Mouse (Mus musculus): Measurements from ENCODE around the gene Ndufa12. TPM values are rescaled to one million over a fixed set of nuclear protein-coding genes. Genes with fewer than 3 reads are reported as not detected.
A peak's percentile ranks its signal among the peaks of the same experiment; 100 is the strongest.

Ndufa12 gene
- polyA plus RNA-seq, 1 experiment from 2014 or later: 617 TPM

- Histone ChIP-seq H3K36me3 (peaks cover 71% of the 10 kb centered on the region), H3K4me1 (replicated peaks) (peaks cover 4% of the 10 kb centered on the region)
- no peak; the same call in 1 of the 2 replicates for ATAC-seq (replicated peaks; ENCODE audit: insufficient number of reproducible peaks, insufficient read depth, low FRiP score, low read depth)
Measured at GRCm38 (mm10) chr10:94171440-94172130, 26.9 kb upstream of the Ndufa12 start.

GRCm38 (mm10) chr10:94172137-94172536 is 26.4 kb upstream of the Ndufa12 start:
- Histone ChIP-seq H3K27ac (no peak overlapping the region), H3K4me1 (replicated peaks) (peaks cover 4% of the 10 kb centered on the region), H3K9me3 (replicated peaks) (no peaks in the 10 kb centered on the region), H3K36me3 (peaks cover 65% of the 10 kb centered on the region), H3K4me2 (no peak overlapping the region), H3K27me3 (no peaks in the 10 kb centered on the region), H3K4me3 (no peak overlapping the region), H3K9ac (no peak overlapping the region)
- no peak for ATAC-seq (replicated peaks; ENCODE audit: insufficient number of reproducible peaks, insufficient read depth, low FRiP score, low read depth)
- 61% methylated on average over 11 of the region's 11 CpGs for WGBS

More at GRCm38 (mm10) chr10:94171440-94172130, 26.9 kb upstream of the Ndufa12 start:
- no peaks in the 10 kb centered on the region for H3K27me3 ChIP-seq
- H3K4me3 ChIP-seq: no peak overlapping the region
- H3K9me3 ChIP-seq (replicated peaks): no peaks in the 10 kb centered on the region
- H3K9ac ChIP-seq: no peak overlapping the region
- H3K4me2 ChIP-seq: no peak overlapping the region
- WGBS: 39% methylated on average over 12 of the region's 12 CpGs
- 0 out of 2 replicates have a peak overlapping the region, but pooled peaks have one; percentile 14 for H3K27ac ChIP-seq

- H3K4me1 ChIP-seq (replicated peaks): peaks cover 4% of the 10 kb centered on the region
- no peak overlapping the region for H3K4me2 ChIP-seq
- no peak overlapping the region for H3K4me3 ChIP-seq
- peaks cover 61% of the 10 kb centered on the region for H3K36me3 ChIP-seq
- no peak for ATAC-seq (replicated peaks; ENCODE audit: insufficient number of reproducible peaks, insufficient read depth, low FRiP score, low read depth)
- no peak overlapping the region for H3K27ac ChIP-seq
- WGBS: 74% methylated on average over 6 of the region's 6 CpGs
- H3K9ac ChIP-seq: no peak overlapping the region
- H3K9me3 ChIP-seq (replicated peaks): no peaks in the 10 kb centered on the region
- H3K27me3 ChIP-seq: no peaks in the 10 kb centered on the region
Measured at GRCm38 (mm10) chr10:94172706-94173105, 25.8 kb upstream of the Ndufa12 start.

GRCm38 (mm10) chr10:94174652-94175051 is 23.9 kb upstream of the Ndufa12 start:
- Histone ChIP-seq H3K36me3 (peaks cover 42% of the 10 kb centered on the region), H3K4me1 (replicated peaks) (peaks cover 4% of the 10 kb centered on the region), H3K4me2 (no peak overlapping the region), H3K27ac (no peak overlapping the region), H3K9me3 (replicated peaks) (no peaks in the 10 kb centered on the region), H3K4me3 (no peak overlapping the region), H3K9ac (no peak overlapping the region), H3K27me3 (no peaks in the 10 kb centered on the region)
- ATAC-seq (replicated peaks; ENCODE audit: insufficient number of reproducible peaks, insufficient read depth, low FRiP score, low read depth): no peak
- WGBS: 80% methylated on average over 7 of the region's 7 CpGs

GRCm38 (mm10) chr10:94183199-94183598 is 15.3 kb upstream of the Ndufa12 start:
- no peak overlapping the region for H3K4me3 ChIP-seq
- H3K9ac ChIP-seq: no peak overlapping the region
- 40% methylated on average over 4 of the region's 4 CpGs for WGBS
- no peaks in the 10 kb centered on the region for H3K9me3 ChIP-seq (replicated peaks)
- H3K4me1 ChIP-seq (replicated peaks): no peaks in the 10 kb centered on the region
- H3K27me3 ChIP-seq: no peaks in the 10 kb centered on the region
- H3K4me2 ChIP-seq: no peak overlapping the region
- peaks cover 26% of the 10 kb centered on the region for H3K36me3 ChIP-seq
- no peak for ATAC-seq (replicated peaks; ENCODE audit: insufficient number of reproducible peaks, insufficient read depth, low FRiP score, low read depth)
- no peak overlapping the region for H3K27ac ChIP-seq

- Histone ChIP-seq H3K36me3 (peaks cover 69% of the 10 kb centered on the region), H3K4me3 (no peak overlapping the region), H3K27ac (no peak overlapping the region), H3K9ac (no peak overlapping the region), H3K9me3 (replicated peaks) (no peaks in the 10 kb centered on the region), H3K4me2 (no peak overlapping the region), H3K27me3 (no peaks in the 10 kb centered on the region), H3K4me1 (replicated peaks) (peaks cover 6% of the 10 kb centered on the region; the same call in 1 of the 2 replicates)
- 87% methylated on average over 4 of the region's 4 CpGs for WGBS
- no peak for ATAC-seq (replicated peaks; ENCODE audit: insufficient number of reproducible peaks, insufficient read depth, low FRiP score, low read depth)
Measured at GRCm38 (mm10) chr10:94204973-94205372, 6.5 kb downstream of the Ndufa12 start.

GRCm38 (mm10) chr10:94210718-94211618 is 12.4 kb downstream of the Ndufa12 start:
- 76% methylated on average over 6 of the region's 6 CpGs for WGBS
- Histone ChIP-seq H3K36me3 (peaks cover 46% of the 10 kb centered on the region), H3K4me3 (no peak overlapping the region), H3K9ac (no peak overlapping the region), H3K9me3 (replicated peaks) (no peaks in the 10 kb centered on the region), H3K27ac (no peak overlapping the region), H3K4me2 (no peak overlapping the region), H3K27me3 (no peaks in the 10 kb centered on the region), H3K4me1 (replicated peaks) (no peaks in the 10 kb centered on the region)
- no peak for ATAC-seq (replicated peaks; ENCODE audit: insufficient number of reproducible peaks, insufficient read depth, low FRiP score, low read depth)

GRCm38 (mm10) chr10:94211725-94212124 is 13.2 kb downstream of the Ndufa12 start:
- no peak overlapping the region for H3K27ac ChIP-seq
- 61% methylated on average over 2 of the region's 2 CpGs for WGBS
- no peaks in the 10 kb centered on the region for H3K27me3 ChIP-seq
- peaks cover 39% of the 10 kb centered on the region for H3K36me3 ChIP-seq
- ATAC-seq (replicated peaks; ENCODE audit: insufficient number of reproducible peaks, insufficient read depth, low FRiP score, low read depth): no peak
- no peak overlapping the region for H3K4me2 ChIP-seq
- no peak overlapping the region for H3K4me3 ChIP-seq
- no peaks in the 10 kb centered on the region for H3K9me3 ChIP-seq (replicated peaks)
- no peak overlapping the region for H3K9ac ChIP-seq
- 0 out of 2 replicates have a peak, but pooled peaks cover 2% of the 10 kb centered on the region for H3K4me1 ChIP-seq (replicated peaks)

GRCm38 (mm10) chr10:94225026-94225750 is 26.7 kb downstream of the Ndufa12 start:
- no peak for ATAC-seq (replicated peaks; ENCODE audit: insufficient number of reproducible peaks, insufficient read depth, low FRiP score, low read depth)
- H3K27me3 ChIP-seq: no peaks in the 10 kb centered on the region
- peaks cover 11% of the 10 kb centered on the region for H3K36me3 ChIP-seq
- no peaks in the 10 kb centered on the region for H3K4me1 ChIP-seq (replicated peaks)
- H3K27ac ChIP-seq: no peak overlapping the region
- no peak overlapping the region for H3K4me3 ChIP-seq
- H3K4me2 ChIP-seq: no peak overlapping the region
- no peaks in the 10 kb centered on the region for H3K9me3 ChIP-seq (replicated peaks)
- 78% methylated on average over 6 of the region's 6 CpGs for WGBS
- no peak overlapping the region for H3K9ac ChIP-seq

- no peaks in the 10 kb centered on the region for H3K4me1 ChIP-seq (replicated peaks)
- no peaks in the 10 kb centered on the region for H3K27me3 ChIP-seq
- H3K9ac ChIP-seq: no peak overlapping the region
- WGBS: 73% methylated on average over 19 of the region's 19 CpGs
- no peak overlapping the region for H3K4me3 ChIP-seq
- H3K27ac ChIP-seq: no peak overlapping the region
- no peak overlapping the region for H3K4me2 ChIP-seq
- no peak for ATAC-seq (replicated peaks; ENCODE audit: insufficient number of reproducible peaks, insufficient read depth, low FRiP score, low read depth)
- H3K9me3 ChIP-seq (replicated peaks): no peaks in the 10 kb centered on the region
- H3K36me3 ChIP-seq: no peaks in the 10 kb centered on the region
Measured at GRCm38 (mm10) chr10:94230172-94230981, 31.9 kb downstream of the Ndufa12 start.

All from heart, embryonic 15.5 days (tissue).